In the genomic region with DNA sequence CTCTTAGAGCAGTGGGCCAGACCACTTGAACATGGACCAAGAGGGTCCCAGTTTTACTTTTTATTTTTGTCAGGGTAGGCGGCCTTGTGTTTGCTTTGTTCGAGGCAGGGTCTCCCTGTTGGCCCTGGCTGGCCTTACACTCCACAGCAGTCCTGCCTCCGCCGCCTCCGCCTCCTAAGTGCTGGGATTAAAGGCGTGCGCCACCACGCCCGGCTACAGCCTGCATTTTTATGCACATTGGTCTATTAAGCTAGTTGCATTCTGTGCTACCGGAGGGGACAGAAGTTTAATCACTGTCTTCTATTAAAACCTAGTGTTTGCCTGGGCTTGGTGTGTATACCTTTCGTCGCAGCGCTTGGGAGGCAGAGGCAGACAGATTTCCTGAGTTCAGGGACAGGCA, we compare ENCODE assay signal across 24 mouse cellular contexts.
A peak's percentile ranks its signal among the peaks of the same experiment; 100 is the strongest.
DNase-seq lines count a peak whose midpoint lies in the region; ATAC-seq lines count a peak whose summit lies in the region.
"Had no signal": no experiment of that assay in that cellular context is flagged by ENCODE, and none has a peak within 500 bp of the region (broad histone marks: within the 10 kb centered on the region; RNA-seq: fewer than 3 reads in every experiment).

No protein-coding gene starts in this region.

- WGBS in forebrain, embryonic 12.5 days, result 93% methylated on average over 13 of the region's 13 CpGs
- 94% methylated on average over 13 of the region's 13 CpGs for WGBS in forebrain, embryonic 10.5 days
- 94% methylated on average over 13 of the region's 13 CpGs for WGBS in embryonic facial prominence, embryonic 10.5 days

- H3K27me3 ChIP-seq in forebrain, embryonic 12.5 days, result no peaks in the 10 kb centered on the region
- H3K27me3 ChIP-seq in forebrain, embryonic 10.5 days (ENCODE audit: poor library complexity, severe bottlenecking), result no peaks in the 10 kb centered on the region
- no peaks in the 10 kb centered on the region for H3K27me3 ChIP-seq in embryonic facial prominence, embryonic 10.5 days (replicated peaks; ENCODE audit: low read depth, poor library complexity, severe bottlenecking)
- H3K27me3 ChIP-seq: CH12.LX; embryonic facial prominence, embryonic 13.5 days; embryonic facial prominence, embryonic 15.5 days; Patski had no signal

- H3K36me3 ChIP-seq in forebrain, embryonic 12.5 days (replicated peaks), result no peaks in the 10 kb centered on the region
- H3K36me3 ChIP-seq in forebrain, embryonic 10.5 days (replicated peaks), result no peaks in the 10 kb centered on the region
- H3K36me3 ChIP-seq in embryonic facial prominence, embryonic 10.5 days (replicated peaks), result no peaks in the 10 kb centered on the region
- H3K36me3 ChIP-seq: embryonic facial prominence, embryonic 13.5 days; embryonic facial prominence, embryonic 15.5 days; G1E had no signal

- no peak overlapping the region for H3K4me3 ChIP-seq in forebrain, embryonic 12.5 days (replicated peaks)
- H3K4me3 ChIP-seq in forebrain, embryonic 10.5 days, result no peak overlapping the region
- H3K4me3 ChIP-seq in embryonic facial prominence, embryonic 10.5 days, result no peak overlapping the region
- H3K4me3 ChIP-seq: embryonic facial prominence, embryonic 13.5 days; embryonic facial prominence, embryonic 15.5 days; erythroblast, embryonic 14.5 days had no signal

- no peaks in the 10 kb centered on the region for H3K9me3 ChIP-seq in forebrain, embryonic 12.5 days
- H3K9me3 ChIP-seq in forebrain, embryonic 10.5 days, result no peaks in the 10 kb centered on the region
- no peaks in the 10 kb centered on the region for H3K9me3 ChIP-seq in embryonic facial prominence, embryonic 10.5 days
- H3K9me3 ChIP-seq: embryonic facial prominence, embryonic 13.5 days; embryonic facial prominence, embryonic 15.5 days had no signal

- H3K4me2 ChIP-seq in forebrain, embryonic 12.5 days, result no peak overlapping the region
- H3K4me2 ChIP-seq: embryonic facial prominence, embryonic 13.5 days; embryonic facial prominence, embryonic 15.5 days had no signal

- DNase-seq in forebrain, embryonic 10.5 days (ENCODE audit: extremely low spot score, low spot score), result no peak
- DNase-seq in R1 (ENCODE audit: low read depth, low spot score), result peak; percentile 74
- DNase-seq in ZHBTc4 (ENCODE audit: low read depth, low spot score), result peak; percentile 72
- DNase-seq in embryonic facial prominence, embryonic 10.5 days (ENCODE audit: low spot score), result no peak
- no peak for DNase-seq in right cerebral cortex, postnatal 25 days
- DNase-seq: adrenal gland, adult 2 months; adrenal gland, postnatal 10 days; adrenal gland, postnatal 25 days; B cell, adult 2 months; cerebellum, adult 11 months; cerebellum, adult 18-20 months; cerebellum, adult 9-10 months; cerebellum, postnatal 10 days; cerebellum, postnatal 25 days had no signal

- H3K4me1 ChIP-seq in forebrain, embryonic 12.5 days, result no peaks in the 10 kb centered on the region
- no peaks in the 10 kb centered on the region for H3K4me1 ChIP-seq in forebrain, embryonic 10.5 days
- H3K4me1 ChIP-seq in embryonic facial prominence, embryonic 10.5 days, result no peaks in the 10 kb centered on the region
- H3K4me1 ChIP-seq: embryonic facial prominence, embryonic 13.5 days; embryonic facial prominence, embryonic 15.5 days had no signal

- no peak overlapping the region for H3K9ac ChIP-seq in forebrain, embryonic 12.5 days
- H3K9ac ChIP-seq: embryonic facial prominence, embryonic 13.5 days; embryonic facial prominence, embryonic 15.5 days had no signal

- H3K27ac ChIP-seq in forebrain, embryonic 12.5 days, result no peak overlapping the region
- H3K27ac ChIP-seq in forebrain, embryonic 10.5 days, result no peak overlapping the region
- no peak overlapping the region for H3K27ac ChIP-seq in embryonic facial prominence, embryonic 10.5 days (replicated peaks)
- H3K27ac ChIP-seq: embryonic facial prominence, embryonic 13.5 days; embryonic facial prominence, embryonic 15.5 days had no signal

- ATAC-seq in forebrain, embryonic 12.5 days (ENCODE audit: low FRiP score), result 0 out of 2 replicates have a peak, but pooled peaks have one; percentile 17
- ATAC-seq: CD4-positive, CD25-positive, alpha-beta regulatory T cell, adult 4 months; forebrain, embryonic 14.5 days; forebrain, embryonic 16.5 days; Patski had no signal

Comparison
In these comparisons a context has a peak if more than half of its experiments do, and no peak if none do; other contexts are left out.
1. DNase-seq: peak in R1 (single experiment) and ZHBTc4 (single experiment); none in forebrain, embryonic 10.5 days (single experiment), embryonic facial prominence, embryonic 10.5 days (single experiment) and right cerebral cortex, postnatal 25 days (single experiment).